Mouse (Mus musculus) MN1 (cell line): Measurements from ENCODE around the gene Shf.

Experiments
- DNase-seq: peaks from one replicate; pipeline ENCODE4 v3.0.0-alpha.2; 2016; ENCODE audit warnings: low spot score

The Shf gene

GRCm38 (mm10) chr2:122368081-122368971, 636 bp downstream of the Shf start:
- DNase-seq: no peak

- DNase-seq: no peak
Measured at GRCm38 (mm10) chr2:122367701-122368080, 1.3 kb downstream of the Shf start.

GRCm38 (mm10) chr2:122367181-122367580, 1.8 kb downstream of the Shf start:
- peak; percentile 65 for DNase-seq

- DNase-seq: peak; percentile 47
Measured at GRCm38 (mm10) chr2:122366706-122367105, 2.3 kb downstream of the Shf start.

GRCm38 (mm10) chr2:122366039-122366438, 2.9 kb downstream of the Shf start:
- peak; percentile 85 for DNase-seq

DNA sequence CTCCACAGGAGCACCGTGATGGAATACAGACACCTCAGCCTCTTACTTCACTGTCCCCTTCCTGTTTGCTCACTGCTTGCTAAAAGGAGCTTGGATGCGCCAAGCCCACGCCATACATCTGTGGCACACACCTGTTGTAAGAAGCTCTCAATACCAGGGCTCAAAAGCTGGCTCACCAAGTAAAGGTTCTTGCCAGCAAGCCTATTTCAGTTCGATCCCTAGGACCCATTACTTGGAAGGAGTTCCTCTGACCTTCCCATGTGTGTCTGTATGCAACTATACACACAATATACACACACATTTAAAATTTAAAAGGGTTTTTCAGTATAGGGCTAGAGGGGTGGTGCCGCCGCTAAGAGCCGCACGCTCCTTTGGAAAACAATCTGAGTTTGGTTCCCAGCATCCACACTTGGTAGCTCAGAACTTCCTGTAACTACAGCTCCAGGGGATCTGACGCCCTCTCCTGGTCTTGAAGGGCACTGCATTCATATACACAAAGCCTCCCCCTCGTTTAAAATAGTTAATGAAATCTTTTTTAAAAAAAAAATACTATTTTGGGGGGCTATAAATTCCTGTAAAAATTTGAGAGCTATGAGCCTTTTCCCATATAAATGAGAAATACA, 3.6 kb downstream of the Shf start:
- DNase-seq: no peak

- DNase-seq: no peak
Measured at GRCm38 (mm10) chr2:122364352-122364944, 4.5 kb downstream of the Shf start.

DNA sequence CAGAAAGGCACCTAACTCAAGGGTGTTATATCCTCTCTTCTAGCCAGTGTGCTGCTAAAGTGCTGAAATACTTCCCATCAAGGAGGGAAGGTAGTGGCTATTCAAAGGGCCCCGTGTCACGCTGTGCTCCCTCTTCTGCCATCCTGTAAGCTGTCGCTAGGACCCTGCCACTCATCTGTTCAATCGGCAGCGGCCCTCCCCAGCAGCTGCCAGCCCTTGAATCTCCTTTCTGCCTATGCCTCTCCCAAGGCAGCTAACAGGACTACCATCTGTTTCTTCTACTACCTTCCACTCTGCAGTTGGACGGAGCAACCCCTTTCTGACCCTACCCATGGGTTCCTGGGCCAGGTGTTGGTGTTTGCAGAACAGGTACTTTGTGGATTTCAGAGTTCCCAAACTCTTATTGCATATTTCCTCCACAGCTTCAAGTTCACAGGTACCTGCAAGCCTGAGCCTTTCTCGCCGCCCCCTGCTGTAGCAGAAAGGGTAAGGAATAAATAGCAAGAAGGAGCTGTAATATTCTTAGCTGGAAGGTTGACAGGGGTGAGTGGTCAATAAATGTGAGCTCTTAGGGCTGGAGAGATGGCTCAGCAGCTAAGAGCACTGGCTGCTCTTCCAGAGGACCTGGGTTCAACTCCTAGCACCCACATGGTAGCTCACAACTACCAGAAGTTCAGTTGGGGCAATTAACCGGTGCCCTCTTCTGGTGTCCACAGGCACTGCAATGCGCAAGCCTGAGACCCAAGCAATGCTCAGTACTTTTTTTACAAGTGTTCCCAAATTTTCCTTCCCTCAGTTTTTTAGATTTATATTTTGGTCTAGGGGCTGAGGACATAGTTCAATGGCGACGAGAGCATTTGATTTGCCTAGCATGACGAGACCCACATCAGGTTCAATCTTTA, 6.1 kb downstream of the Shf start:
- no peak for DNase-seq

GRCm38 (mm10) chr2:122361868-122362621, 6.9 kb downstream of the Shf start:
- no peak for DNase-seq

- DNase-seq: no peak
Measured at GRCm38 (mm10) chr2:122361181-122361580, 7.8 kb downstream of the Shf start.

DNA sequence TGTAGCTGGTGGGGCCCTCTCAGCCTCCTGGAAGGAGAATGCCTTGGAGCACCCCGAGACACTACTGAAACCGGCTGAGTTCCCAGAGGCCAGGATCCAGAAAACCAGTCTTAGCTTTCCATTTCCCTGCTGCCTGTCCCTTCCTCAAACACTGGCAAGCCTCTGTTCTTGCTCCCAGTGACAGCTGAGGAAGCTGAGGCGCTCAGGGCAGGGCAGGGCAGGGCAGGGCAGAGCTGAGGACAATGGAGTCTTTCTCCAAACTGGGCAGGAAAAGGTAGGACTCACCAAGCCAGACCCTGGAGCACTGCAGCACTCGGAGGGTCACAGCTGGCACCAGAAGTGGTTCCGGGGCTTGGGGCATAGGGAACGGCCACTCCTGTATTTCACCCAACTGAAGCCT, 8.7 kb downstream of the Shf start:
- DNase-seq: no peak

GRCm38 (mm10) chr2:122356187-122356586, 12.8 kb downstream of the Shf start:
- DNase-seq: peak; percentile 55

GRCm38 (mm10) chr2:122355389-122355788, 13.6 kb downstream of the Shf start:
- no peak for DNase-seq

- DNase-seq: no peak
Measured at GRCm38 (mm10) chr2:122354191-122354929, 14.6 kb downstream of the Shf start.

- no peak for DNase-seq
Measured at GRCm38 (mm10) chr2:122353765-122354164, 15.2 kb downstream of the Shf start.

- DNase-seq: no peak
Measured at GRCm38 (mm10) chr2:122352992-122353391, 16.0 kb downstream of the Shf start.

GRCm38 (mm10) chr2:122351931-122352329, 17.0 kb downstream of the Shf start:
- DNase-seq: peak; percentile 88

DNA sequence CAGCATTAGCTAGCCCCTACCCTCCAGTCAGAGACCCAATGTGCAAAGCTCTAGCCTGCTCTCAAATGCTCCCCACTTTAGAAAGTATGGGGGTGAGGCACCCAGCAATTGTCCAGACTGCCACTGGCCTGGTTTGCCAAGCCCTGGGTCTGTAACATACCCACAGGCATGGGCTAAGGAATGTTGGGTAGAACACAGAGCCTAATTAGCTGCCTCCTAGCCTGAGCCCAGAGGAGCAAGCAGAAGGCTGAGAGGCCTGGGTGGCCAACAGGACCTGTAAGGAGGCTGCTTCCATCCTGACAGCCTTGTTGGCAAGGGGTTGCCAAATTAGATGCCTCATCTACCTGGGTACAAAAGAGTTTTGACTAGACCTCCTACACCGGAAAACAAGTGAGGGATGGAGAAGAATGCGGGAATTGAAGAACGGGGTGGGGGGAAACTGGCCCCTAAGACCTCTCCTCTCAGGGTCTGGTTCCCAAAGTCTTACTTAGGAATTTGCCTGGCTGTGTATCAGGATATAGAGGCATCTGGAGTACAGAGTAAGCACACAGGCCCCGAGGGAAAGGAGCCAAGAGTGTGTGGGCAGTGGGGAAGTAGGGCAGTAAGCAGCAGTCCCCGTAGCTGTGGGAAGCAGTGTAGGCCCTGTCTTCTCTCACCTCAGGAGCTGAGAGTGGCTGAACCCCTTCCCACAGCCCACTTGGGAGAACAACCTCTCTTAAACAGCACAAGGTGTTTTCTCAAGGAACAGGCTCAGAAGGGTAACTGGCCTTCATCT, 17.6 kb downstream of the Shf start:
- DNase-seq: peak; percentile 81

- DNase-seq: no peak
Measured at GRCm38 (mm10) chr2:122349136-122349785, 19.7 kb downstream of the Shf start.
